Mouse (Mus musculus): ENCODE measurements around the gene Prpf4. TPM values are rescaled to one million over a fixed set of nuclear protein-coding genes. Genes with fewer than 3 reads are reported as not detected.

Prpf4 gene
- total and polyA plus RNA-seq, 3 experiments = 26.9 to 37.9 TPM; not detected in 1

- H3K9me3 ChIP-seq (replicated peaks; ENCODE audit: insufficient read depth, low read length) = no peaks in the 10 kb centered on the region
- H3K4me1 ChIP-seq (ENCODE audit: control insufficient read depth in 1 of 2, insufficient read depth in 2 of 2, low read length in 2 of 2) = no peaks in the 10 kb centered on the region
- H3K36me3 ChIP-seq (ENCODE audit: control insufficient read depth in 1 of 2, insufficient read depth in 2 of 2, low read length in 2 of 2) = peaks cover 0 to 9% of the 10 kb centered on the region in 2 experiments; a peak in 1 of 4 replicates
- H3K27me3 ChIP-seq (ENCODE audit: control insufficient read depth in 1 of 2, insufficient read depth in 2 of 2, low read length in 2 of 2) = no peaks in the 10 kb centered on the region
- no peak for DNase-seq (ENCODE audit: low read depth, low spot score)
- TF ChIP-seq MAX (IDR thresholded peaks at IDR 0.05; ENCODE audit: low read length) = no peak
- no peak overlapping the region for H3K27ac ChIP-seq (ENCODE audit: control insufficient read depth, low read depth, low read length)
- no peak overlapping the region for H3K9ac ChIP-seq (ENCODE audit: control insufficient read depth, low read depth, low read length, poor library complexity, severe bottlenecking)
- no peak overlapping the region for H3K4me3 ChIP-seq (ENCODE audit: control insufficient read depth in 1 of 2, insufficient read depth in 1 of 2, low read depth in 2 of 2, low read length in 2 of 2)
- no peaks in the 10 kb centered on the region for H3K79me2 ChIP-seq (ENCODE audit: control insufficient read depth, insufficient read depth, low read length, poor library complexity)
Measured at GRCm38 (mm10) chr4:62389592-62390512, 18.7 kb upstream of the Prpf4 start.

GRCm38 (mm10) chr4:62391892-62392291 lies 16.7 kb upstream of the Prpf4 start:
- no peaks in the 10 kb centered on the region for H3K27me3 ChIP-seq (ENCODE audit: control insufficient read depth in 1 of 2, insufficient read depth in 2 of 2, low read length in 2 of 2)
- H3K79me2 ChIP-seq (ENCODE audit: control insufficient read depth, insufficient read depth, low read length, poor library complexity) = no peaks in the 10 kb centered on the region
- H3K27ac ChIP-seq (ENCODE audit: control insufficient read depth, low read depth, low read length) = no peak overlapping the region
- no peaks in the 10 kb centered on the region for H3K9me3 ChIP-seq (replicated peaks; ENCODE audit: insufficient read depth, low read length)
- no peak overlapping the region for H3K4me3 ChIP-seq (ENCODE audit: control insufficient read depth in 1 of 2, insufficient read depth in 1 of 2, low read depth in 2 of 2, low read length in 2 of 2)
- no peak overlapping the region for H3K9ac ChIP-seq (ENCODE audit: control insufficient read depth, low read depth, low read length, poor library complexity, severe bottlenecking)
- TF ChIP-seq TCF12 (IDR thresholded peaks at IDR 0.05; ENCODE audit: low read depth, low read length) = no peak
- TF ChIP-seq KAT2A (conservative IDR thresholded peaks at IDR 0.05; ENCODE audit: low read depth, low read length) = no peak
- no peak for TF ChIP-seq POLR2AphosphoS2 (IDR thresholded peaks at IDR 0.05; ENCODE audit: low read length)
- TF ChIP-seq MXI1 (IDR thresholded peaks at IDR 0.05; ENCODE audit: low read depth, low read length) = no peak
- TF ChIP-seq ELF1 (IDR thresholded peaks at IDR 0.05; ENCODE audit: low read depth, low read length) = no peak
- TF ChIP-seq ZMIZ1 (IDR thresholded peaks at IDR 0.05; ENCODE audit: low read depth, low read length) = no peak
- no peak for TF ChIP-seq JUND (IDR thresholded peaks at IDR 0.05; ENCODE audit: low read depth, low read length)
- no peak for TF ChIP-seq CHD1 (IDR thresholded peaks at IDR 0.05; ENCODE audit: low read depth, low read length)
- TF ChIP-seq SIN3A (IDR thresholded peaks at IDR 0.05; ENCODE audit: low read length) = no peak
- TF ChIP-seq UBTF (IDR thresholded peaks at IDR 0.05; ENCODE audit: borderline replicate concordance, insufficient read depth, low read depth, low read length) = no peak
- no peak for TF ChIP-seq RAD21 (IDR thresholded peaks at IDR 0.05; ENCODE audit: low read depth, low read length)
- TF ChIP-seq TBP (IDR thresholded peaks at IDR 0.05; ENCODE audit: low read depth, low read length) = no peak
- H3K4me1 ChIP-seq (ENCODE audit: control insufficient read depth in 1 of 2, insufficient read depth in 2 of 2, low read length in 2 of 2) = no peaks in the 10 kb centered on the region
- no peak for DNase-seq (ENCODE audit: low read depth, low spot score)
- peaks cover 0 to 12% of the 10 kb centered on the region in 2 experiments; a peak in 3 of 4 replicates for H3K36me3 ChIP-seq (ENCODE audit: control insufficient read depth in 1 of 2, insufficient read depth in 2 of 2, low read length in 2 of 2)

DNA sequence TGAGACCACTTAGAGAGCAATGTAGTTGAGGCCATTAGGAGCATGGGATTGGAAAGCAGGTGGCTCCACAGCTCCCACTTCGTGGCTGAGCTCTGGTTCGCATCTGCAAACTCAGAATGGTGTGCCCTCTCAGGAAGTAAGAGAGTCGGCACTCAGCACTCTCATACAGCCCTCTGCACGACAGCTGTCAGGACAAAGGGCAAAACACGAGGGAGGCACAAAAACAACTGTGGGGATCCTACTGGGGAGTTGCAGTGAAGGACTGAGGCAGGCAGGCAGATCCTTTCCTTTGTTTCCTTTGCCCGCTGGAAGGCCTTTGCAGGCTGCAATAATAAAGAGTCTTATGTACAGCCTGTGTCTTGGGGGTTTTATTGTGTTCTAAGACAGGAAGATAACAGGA lies 15.1 kb upstream of the Prpf4 start:
- Histone ChIP-seq H3K79me2 (ENCODE audit: control insufficient read depth, insufficient read depth, low read length, poor library complexity) (peaks cover 2% of the 10 kb centered on the region; the same call in 1 of the 2 replicates), H3K9me3 (replicated peaks; ENCODE audit: insufficient read depth, low read length) (no peaks in the 10 kb centered on the region), H3K27ac (ENCODE audit: control insufficient read depth, low read depth, low read length) (no peak overlapping the region), H3K4me3 (ENCODE audit: control insufficient read depth in 1 of 2, insufficient read depth in 1 of 2, low read depth in 2 of 2, low read length in 2 of 2) (no peak overlapping the region), H3K36me3 (ENCODE audit: control insufficient read depth in 1 of 2, insufficient read depth in 2 of 2, low read length in 2 of 2) (peaks cover 7 to 11% of the 10 kb centered on the region in 2 experiments), H3K4me1 (ENCODE audit: control insufficient read depth in 1 of 2, insufficient read depth in 2 of 2, low read length in 2 of 2) (peaks cover 4% of the 10 kb centered on the region in 2 experiments), H3K27me3 (ENCODE audit: control insufficient read depth in 1 of 2, insufficient read depth in 2 of 2, low read length in 2 of 2) (no peaks in the 10 kb centered on the region), H3K9ac (ENCODE audit: control insufficient read depth, low read depth, low read length, poor library complexity, severe bottlenecking) (no peak overlapping the region)
- no peak for DNase-seq (ENCODE audit: low read depth, low spot score)
- TF ChIP-seq MAZ (IDR thresholded peaks at IDR 0.05; ENCODE audit: low read depth, low read length) (no peak), RAD21 (IDR thresholded peaks at IDR 0.05; ENCODE audit: low read depth, low read length) (no peak), KAT2A (conservative IDR thresholded peaks at IDR 0.05; ENCODE audit: low read depth, low read length) (no peak), UBTF (IDR thresholded peaks at IDR 0.05; ENCODE audit: borderline replicate concordance, insufficient read depth, low read depth, low read length) (no peak), TBP (IDR thresholded peaks at IDR 0.05; ENCODE audit: low read depth, low read length) (no peak)

All from MEL (cell line).